Mouse (Mus musculus) neural tube, embryonic 14.5 days (tissue): ENCODE measurements around the gene Olfr524. TPM values are rescaled to one million over a fixed set of nuclear protein-coding genes. Genes with fewer than 3 reads are reported as not detected.

Source experiments
- ATAC-seq: fragments of 200-750 bp; cut with Nextera tagmentation; 2 replicates; pipeline ENCODE4 v1.8.0; 2017; ENCODE audit warnings: low read depth, mild to moderate bottlenecking, moderate TSS enrichment, moderate library complexity
- H3K27ac ChIP-seq: fragments of 300-500 bp; sonication (generic); 2 replicates; pipeline ENCODE4 v1.5.1; 2014; ENCODE audit warnings: low read depth, mild to moderate bottlenecking, control low read depth, low read length, moderate library complexity, mixed read lengths
- H3K27me3 ChIP-seq: fragments of 300-500 bp; sonication (generic); 2 replicates; pipeline ENCODE4 v1.6.1; 2014; ENCODE audit warnings: low read length; ENCODE audit not compliant: control insufficient read depth, insufficient read depth
- H3K36me3 ChIP-seq: fragments of 300-500 bp; sonication (generic); 2 replicates; pipeline ENCODE4 v1.6.1; 2014; ENCODE audit warnings: low read length, mixed read lengths; ENCODE audit not compliant: control insufficient read depth, insufficient read depth
- H3K4me1 ChIP-seq: fragments of 300-500 bp; sonication (generic); 2 replicates; pipeline ENCODE4 v1.6.1; 2014; ENCODE audit warnings: low read length; ENCODE audit not compliant: control insufficient read depth, insufficient read depth
- H3K4me2 ChIP-seq: fragments of 300-500 bp; sonication (generic); 2 replicates; pipeline ENCODE4 v1.6.1; 2014; ENCODE audit warnings: mild to moderate bottlenecking, low read depth, low read length, control low read depth
- H3K4me3 ChIP-seq: fragments of 300-500 bp; sonication (generic); 2 replicates; pipeline ENCODE4 v1.5.1; 2014; ENCODE audit warnings: low read depth, low read length, control low read depth, mixed read lengths
- H3K9ac ChIP-seq: fragments of 300-500 bp; sonication (generic); replicated peaks from 2 replicates; pipeline ENCODE4 v1.6.1; 2014; ENCODE audit warnings: low read depth, mild to moderate bottlenecking, control low read depth, low read length, mixed read lengths
- H3K9me3 ChIP-seq: fragments of 300-500 bp; sonication (generic); 2 replicates; pipeline ENCODE4 v1.6.1; 2016; ENCODE audit warnings: low read length; ENCODE audit not compliant: control insufficient read depth
- WGBS: fragments of 180-500 bp; shearing (Covaris S2); extraction: QIAGEN DNeasy Blood & Tissue Kit; methylation state at CpG from one replicate; pipeline ENCODE4 v1.1.7; 2014; 5-methylcytosine and 5-hydroxymethylcytosine counted together
- polyA plus RNA-seq: library from polyadenylated mRNA; unstranded; fragments of >200 nt; fragmentation: Nextera tagmentation; extraction: Ambion mirVana; gene quantifications from 2 replicates; pipeline ENCODE4 v1.2.1, GENCODE M21; 2014

Olfr524 gene
- polyA plus RNA-seq, 1 experiment from 2014 or later = not detected

DNA sequence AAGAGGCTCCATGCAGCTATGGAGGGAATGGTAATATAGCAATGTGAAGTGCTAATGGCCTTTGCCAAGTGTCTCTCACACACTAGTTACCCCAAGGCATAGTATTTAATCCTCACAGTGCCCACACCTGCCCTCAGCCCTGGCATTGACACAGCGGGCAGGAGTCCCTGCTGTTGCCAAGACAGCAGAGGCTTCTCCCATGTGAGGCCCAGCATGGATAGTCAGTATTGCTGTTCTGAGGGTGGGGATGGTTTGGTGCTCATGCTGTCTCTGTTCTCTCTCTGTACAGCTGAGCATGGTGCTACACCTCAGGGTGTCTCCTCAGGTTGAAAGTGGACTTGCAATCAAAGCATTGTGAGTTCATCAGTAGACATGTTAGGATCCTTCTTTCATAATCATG is 15.3 kb downstream of the Olfr524 start:
- no peak overlapping the region for H3K4me3 ChIP-seq
- no peaks in the 10 kb centered on the region for H3K36me3 ChIP-seq
- H3K27ac ChIP-seq = no peak overlapping the region
- no peak for ATAC-seq
- no peak overlapping the region for H3K9ac ChIP-seq
- H3K27me3 ChIP-seq = no peaks in the 10 kb centered on the region
- H3K9me3 ChIP-seq = no peaks in the 10 kb centered on the region
- 87% methylated on average over 1 of the region's 1 CpGs for WGBS
- H3K4me1 ChIP-seq = no peaks in the 10 kb centered on the region
- H3K4me2 ChIP-seq = no peak overlapping the region

DNA sequence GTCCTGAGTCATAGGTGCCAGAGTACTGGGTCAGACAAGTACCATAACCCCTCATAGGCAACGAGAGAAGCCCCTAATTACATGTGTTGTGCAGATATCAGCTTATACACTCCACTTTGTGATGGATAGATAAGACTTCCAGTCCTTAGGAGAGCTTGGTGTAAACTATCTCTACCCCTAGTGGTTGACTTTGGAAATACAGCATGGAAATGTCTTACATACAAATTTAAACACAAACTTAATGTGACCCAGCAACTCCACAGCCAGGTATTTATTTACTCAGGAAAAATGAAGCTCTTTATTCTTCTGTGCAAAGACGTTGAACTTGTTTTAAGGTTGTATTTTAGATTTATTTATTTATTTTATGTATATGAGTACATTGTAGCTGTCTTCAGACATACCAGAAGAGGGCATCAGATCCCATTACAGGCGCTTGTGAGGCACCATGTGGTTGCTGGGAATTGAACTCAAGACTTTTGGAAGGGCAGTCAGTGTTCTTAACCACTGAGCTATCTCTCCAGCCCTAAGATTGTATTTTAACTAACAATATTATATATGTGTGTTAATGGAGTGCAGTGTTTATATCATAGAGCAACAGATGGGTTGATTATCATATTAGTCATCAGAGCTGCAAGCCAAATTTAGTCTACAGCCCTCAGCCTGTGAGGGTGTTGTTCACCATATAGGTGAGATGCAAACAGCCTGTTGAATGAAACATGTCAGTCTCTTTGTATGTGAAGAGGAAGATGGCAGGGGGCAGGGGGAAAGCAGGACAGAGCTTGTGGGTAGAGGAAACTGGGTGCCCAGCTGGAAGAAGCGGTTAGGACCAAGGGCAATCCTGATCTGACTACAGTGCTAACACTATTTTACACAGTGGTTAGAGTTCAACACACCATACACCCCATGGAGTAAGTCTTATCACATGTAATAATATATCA is 17.1 kb downstream of the Olfr524 start:
- no peak overlapping the region for H3K4me2 ChIP-seq
- no peak overlapping the region for H3K27ac ChIP-seq
- no peaks in the 10 kb centered on the region for H3K9me3 ChIP-seq
- no peak overlapping the region for H3K4me3 ChIP-seq
- H3K36me3 ChIP-seq = no peaks in the 10 kb centered on the region
- no peaks in the 10 kb centered on the region for H3K4me1 ChIP-seq
- no peak overlapping the region for H3K9ac ChIP-seq
- no peaks in the 10 kb centered on the region for H3K27me3 ChIP-seq
- WGBS = 67% methylated on average over 4 of the region's 4 CpGs
- ATAC-seq = no peak

DNA sequence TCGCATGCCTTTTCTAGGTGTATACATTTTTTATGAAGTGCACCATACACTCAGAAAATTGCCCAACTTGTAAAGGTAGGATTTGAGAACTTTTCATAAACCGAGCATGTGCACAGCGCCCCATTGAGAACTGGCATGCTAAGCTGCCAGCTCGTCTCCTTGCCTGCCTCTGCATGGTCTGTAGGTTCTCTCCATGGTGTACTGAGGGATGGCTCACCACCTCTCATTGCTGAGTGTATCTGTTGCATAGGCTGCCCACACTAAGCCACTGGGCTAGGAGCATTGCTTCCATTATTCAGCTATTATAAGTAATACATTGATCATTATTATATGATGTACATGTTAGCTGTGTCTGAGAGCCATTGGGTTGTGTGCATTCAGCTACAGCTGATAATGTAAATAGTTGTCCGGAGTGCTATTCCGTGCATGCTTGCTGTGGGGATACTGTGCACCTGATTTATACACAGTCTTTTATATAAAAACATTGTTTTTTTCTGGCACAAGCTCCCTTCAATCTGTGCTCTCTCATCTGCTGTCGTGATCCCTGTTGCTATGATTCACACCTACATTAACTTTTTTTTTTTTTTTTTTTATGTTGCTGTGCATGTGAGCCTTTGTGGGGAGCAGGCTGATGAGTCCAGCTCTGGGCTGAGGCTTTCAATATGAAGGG is 17.9 kb downstream of the Olfr524 start:
- Histone ChIP-seq H3K4me1 (no peaks in the 10 kb centered on the region), H3K27ac (no peak overlapping the region), H3K4me2 (no peak overlapping the region), H3K4me3 (no peak overlapping the region), H3K27me3 (no peaks in the 10 kb centered on the region), H3K36me3 (no peaks in the 10 kb centered on the region), H3K9ac (no peak overlapping the region), H3K9me3 (no peaks in the 10 kb centered on the region)
- 83% methylated on average over 7 of the region's 7 CpGs for WGBS
- no peak for ATAC-seq

DNA sequence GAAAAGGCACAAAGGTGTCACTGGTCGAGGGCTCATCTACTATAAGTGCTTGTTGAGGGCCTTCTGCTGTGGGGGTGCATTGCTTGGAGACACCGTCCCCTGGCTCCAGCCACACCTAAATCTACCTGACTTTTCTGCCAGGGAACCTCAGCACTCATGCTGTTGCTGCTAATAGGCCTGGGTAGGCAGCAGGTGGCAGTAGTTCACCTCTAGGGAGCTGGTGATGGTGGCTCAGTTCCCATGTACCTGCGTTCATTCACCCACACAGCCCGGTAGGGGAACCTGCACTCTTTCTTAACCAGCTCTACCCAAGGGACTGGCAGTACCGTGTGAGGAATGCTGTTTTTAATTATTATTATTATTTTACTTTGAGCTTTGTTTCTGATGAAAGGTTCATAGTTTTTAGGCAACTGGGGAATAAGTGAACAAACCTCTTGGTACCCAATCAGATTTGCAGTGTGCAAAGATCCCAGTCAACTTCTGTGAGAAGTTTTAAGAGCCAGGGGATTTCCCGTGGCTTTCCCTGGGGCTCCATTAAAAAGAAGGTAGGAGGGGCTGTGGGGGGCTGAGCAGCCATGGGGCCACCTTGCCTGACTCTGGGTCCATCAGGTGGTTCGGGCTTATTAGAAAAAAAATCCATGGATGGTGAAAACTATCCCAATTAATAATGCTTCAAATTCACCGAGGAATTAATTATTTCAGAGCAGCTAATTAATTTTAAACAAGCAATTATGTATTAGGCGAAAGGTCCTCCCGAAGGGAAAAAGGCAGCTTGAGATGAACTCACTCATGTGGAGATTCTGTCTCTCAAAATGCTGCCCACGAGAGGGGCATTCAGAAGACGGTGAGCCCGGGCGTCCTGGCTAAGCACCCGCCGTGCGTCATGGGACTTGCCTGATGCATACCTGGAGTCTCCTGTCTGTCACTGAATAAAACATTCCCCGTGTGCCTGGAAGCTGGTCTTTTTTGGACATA is 18.8 kb downstream of the Olfr524 start:
- H3K4me3 ChIP-seq = no peak overlapping the region
- no peak overlapping the region for H3K27ac ChIP-seq
- H3K4me1 ChIP-seq = no peaks in the 10 kb centered on the region
- no peaks in the 10 kb centered on the region for H3K36me3 ChIP-seq
- no peak for ATAC-seq
- no peak overlapping the region for H3K4me2 ChIP-seq
- WGBS = 64% methylated on average over 18 of the region's 18 CpGs
- H3K27me3 ChIP-seq = no peaks in the 10 kb centered on the region
- H3K9me3 ChIP-seq = no peaks in the 10 kb centered on the region
- no peak overlapping the region for H3K9ac ChIP-seq

DNA sequence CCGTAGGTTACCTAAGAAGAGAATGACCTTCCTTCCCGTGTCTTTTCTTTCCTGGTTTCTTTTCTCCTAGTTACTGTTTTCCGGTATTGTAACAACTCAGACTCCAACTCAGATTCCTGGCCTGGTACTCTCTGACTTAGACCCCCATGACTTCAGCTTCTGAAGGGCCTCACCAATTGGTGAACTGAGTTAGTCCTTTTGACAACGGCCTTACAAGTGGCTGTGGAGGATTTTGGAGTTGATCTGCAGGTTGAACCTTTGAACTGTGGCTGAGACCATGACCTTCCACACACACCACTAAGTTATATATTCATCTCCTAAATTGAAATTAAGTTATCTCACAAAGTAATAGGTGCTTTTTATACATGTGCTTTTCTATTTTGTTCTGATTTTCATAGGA is 21.6 kb downstream of the Olfr524 start:
- Histone ChIP-seq H3K36me3 (no peaks in the 10 kb centered on the region), H3K9ac (no peak overlapping the region), H3K4me3 (no peak overlapping the region), H3K4me2 (no peak overlapping the region), H3K9me3 (no peaks in the 10 kb centered on the region), H3K27me3 (no peaks in the 10 kb centered on the region), H3K27ac (no peak overlapping the region), H3K4me1 (no peaks in the 10 kb centered on the region)
- ATAC-seq = no peak
- WGBS = 93% methylated on average over 4 of the region's 4 CpGs

DNA sequence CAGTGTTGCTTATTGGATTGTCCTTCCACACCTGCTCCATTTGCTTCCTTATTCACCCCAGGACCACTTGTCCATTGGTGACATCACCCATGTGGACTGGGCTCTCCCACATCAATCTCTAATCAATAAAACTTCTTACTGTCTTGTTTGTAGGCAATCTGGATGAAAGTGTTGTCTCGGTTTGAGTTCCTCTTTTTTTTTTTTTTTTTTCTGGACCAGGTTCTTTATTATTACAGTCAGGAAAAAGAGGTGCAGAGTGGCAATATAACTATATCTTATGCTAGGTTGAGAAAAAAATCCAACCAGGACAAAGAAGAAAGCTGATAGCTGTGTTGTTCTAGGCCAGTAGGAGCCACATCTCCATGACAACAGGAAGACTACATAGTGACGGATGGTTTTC is 25.1 kb downstream of the Olfr524 start:
- no peak overlapping the region for H3K4me3 ChIP-seq
- no peak overlapping the region for H3K27ac ChIP-seq
- H3K9ac ChIP-seq = no peak overlapping the region
- H3K36me3 ChIP-seq = no peaks in the 10 kb centered on the region
- 86% methylated on average over 2 of the region's 2 CpGs for WGBS
- no peaks in the 10 kb centered on the region for H3K4me1 ChIP-seq
- ATAC-seq = no peak
- H3K9me3 ChIP-seq = no peaks in the 10 kb centered on the region
- no peaks in the 10 kb centered on the region for H3K27me3 ChIP-seq
- H3K4me2 ChIP-seq = no peak overlapping the region

DNA sequence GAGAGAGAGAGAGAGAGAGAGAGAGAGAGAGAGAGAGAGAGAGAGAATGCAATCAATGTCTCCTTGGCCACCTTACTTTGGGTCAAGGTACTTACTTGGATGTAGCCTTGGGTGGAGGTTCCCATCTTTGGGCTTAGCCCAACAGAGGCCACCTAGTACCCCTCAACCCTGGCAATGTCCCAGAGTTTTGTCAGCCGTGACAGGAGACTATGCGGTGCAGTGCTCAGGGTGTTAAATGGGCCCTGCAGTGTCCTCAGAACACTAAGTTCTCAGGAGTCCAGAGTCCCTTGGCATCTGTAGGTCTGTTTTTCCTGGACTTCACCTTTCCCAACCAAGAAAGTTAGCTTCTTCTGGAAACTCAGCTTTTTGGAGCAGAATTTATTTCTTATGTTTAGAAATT is 26.6 kb downstream of the Olfr524 start:
- H3K9me3 ChIP-seq = no peaks in the 10 kb centered on the region
- no peak overlapping the region for H3K9ac ChIP-seq
- no peaks in the 10 kb centered on the region for H3K36me3 ChIP-seq
- H3K27ac ChIP-seq = no peak overlapping the region
- 84% methylated on average over 2 of the region's 2 CpGs for WGBS
- H3K4me1 ChIP-seq = no peaks in the 10 kb centered on the region
- H3K27me3 ChIP-seq = no peaks in the 10 kb centered on the region
- ATAC-seq = no peak
- H3K4me3 ChIP-seq = no peak overlapping the region
- no peak overlapping the region for H3K4me2 ChIP-seq

DNA sequence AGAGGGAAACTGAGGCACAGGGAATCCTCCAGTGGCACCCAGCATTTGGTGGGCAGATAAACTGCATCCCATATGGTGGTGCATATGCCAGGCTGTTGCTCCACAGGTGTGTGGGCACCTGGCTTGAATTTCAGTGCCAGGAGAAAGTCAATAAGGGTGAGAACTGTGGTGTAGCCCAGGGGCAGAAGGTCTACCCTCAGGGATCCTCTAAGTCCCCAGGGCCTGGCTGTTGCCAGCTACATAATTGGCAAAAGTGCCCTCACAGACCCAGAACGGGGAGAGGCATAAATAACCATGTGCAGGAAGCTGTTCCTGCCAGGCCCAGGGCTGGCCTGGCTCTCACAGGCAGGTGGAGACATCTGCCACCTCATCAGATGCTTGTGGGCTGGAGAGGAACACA is 32.8 kb downstream of the Olfr524 start, which contains the start of gene Olfr523:
Gene Olfr523 (plus strand): TSS at position 282 of the 400 bp plus-strand sequence.
- H3K4me1 ChIP-seq = no peaks in the 10 kb centered on the region
- H3K4me3 ChIP-seq = no peak within 1 kb of the TSS
- no peaks in the 10 kb centered on the region for H3K9me3 ChIP-seq
- no peak within 1 kb of the TSS for H3K4me2 ChIP-seq
- H3K27ac ChIP-seq = no peak within 1 kb of the TSS
- no peaks in the 10 kb centered on the region for H3K36me3 ChIP-seq
- H3K9ac ChIP-seq = no peak within 1 kb of the TSS
- WGBS = 69% methylated on average over 1 of the region's 1 CpGs
- no peak for ATAC-seq
- no peaks in the 10 kb centered on the region for H3K27me3 ChIP-seq
